Mouse (Mus musculus) natural killer cell, adult 2 months (primary cell): ENCODE measurements around the gene Ndufa9.

Source experiments
- DNase-seq, 2 experiments: peaks; one replicate each; pipeline ENCODE4 v3.0.0; 2022; ENCODE audit warnings: low spot score in 2 of 2

The Ndufa9 gene

DNA sequence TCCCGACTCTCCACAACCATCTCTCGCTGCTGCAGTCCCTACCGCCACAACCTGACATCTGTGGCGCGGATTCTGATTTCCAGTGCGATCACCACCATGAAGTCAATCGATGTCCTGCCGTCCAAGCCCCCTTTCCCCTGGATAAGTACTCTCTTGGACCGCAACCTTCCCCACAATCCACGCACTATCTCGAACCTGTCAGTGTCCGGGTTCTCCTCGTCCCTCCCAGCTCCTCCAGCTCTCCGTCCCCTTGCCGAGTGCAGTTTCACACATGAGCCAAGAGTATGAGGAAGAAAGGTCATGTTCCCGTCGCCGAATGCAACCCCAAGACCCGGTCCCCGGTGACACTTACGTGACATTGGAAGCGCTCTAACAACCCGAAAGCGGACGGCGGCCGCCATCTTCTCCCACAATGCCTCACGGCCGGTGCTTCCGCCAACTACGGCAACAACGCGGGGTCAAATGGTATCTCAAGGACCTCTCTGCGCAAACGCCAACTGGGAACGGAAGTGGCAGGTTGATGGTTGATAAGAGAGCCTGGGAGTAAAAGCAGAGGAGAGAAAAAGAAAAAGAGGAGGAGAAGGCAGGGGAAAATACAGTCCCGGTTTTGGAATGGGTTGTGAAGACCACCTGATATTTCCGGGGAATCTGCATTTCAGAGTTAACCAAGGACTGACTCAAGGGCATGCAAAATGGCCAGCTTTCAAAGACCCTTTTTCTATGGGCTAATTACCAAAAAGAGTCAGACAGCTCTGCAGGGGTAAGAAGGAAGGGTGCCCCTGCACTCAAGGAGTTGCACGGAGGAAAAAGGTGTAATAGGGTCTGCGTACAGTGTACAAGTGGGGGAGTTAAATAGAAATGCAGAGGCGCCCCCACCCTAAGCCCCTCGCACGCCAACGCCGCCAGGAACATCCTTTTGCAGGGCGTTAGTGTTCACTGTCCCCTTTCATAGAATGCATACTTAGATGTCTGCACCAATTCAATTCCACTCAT is at the start of gene Ndufa9:
TSS of gene Ndufa9 (minus strand) at position 425 of the 993 bp plus-strand sequence.
- DNase-seq = peak; percentile 89 to 91

DNA sequence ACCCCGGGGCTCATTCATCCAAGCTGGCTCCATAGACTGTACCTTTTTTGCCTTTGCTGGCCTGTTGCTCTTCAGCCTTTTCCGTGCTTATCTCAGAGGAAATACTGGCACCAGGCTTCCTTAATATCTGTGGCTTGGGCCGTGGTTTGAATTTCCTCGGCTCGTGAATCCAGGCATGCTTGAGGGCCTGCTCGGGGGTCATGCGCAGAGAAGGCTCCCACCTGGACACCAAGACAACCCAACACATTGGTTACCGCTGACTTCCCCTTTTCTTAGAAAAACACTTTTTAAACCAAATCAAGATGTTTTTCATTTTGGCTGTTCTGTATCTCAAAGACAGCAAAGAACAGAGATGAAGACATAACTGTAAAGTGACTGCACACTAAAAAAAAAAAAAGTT is 28.2 kb upstream of the Ndufa9 start:
- no peak for DNase-seq

GRCm38 (mm10) chr6:126852881-126853280 is 3.9 kb upstream of the Ndufa9 start, which contains the start of gene Akap3:
Gene Akap3 (plus strand): TSS chr6:126853098.
- DNase-seq = no peak

DNA sequence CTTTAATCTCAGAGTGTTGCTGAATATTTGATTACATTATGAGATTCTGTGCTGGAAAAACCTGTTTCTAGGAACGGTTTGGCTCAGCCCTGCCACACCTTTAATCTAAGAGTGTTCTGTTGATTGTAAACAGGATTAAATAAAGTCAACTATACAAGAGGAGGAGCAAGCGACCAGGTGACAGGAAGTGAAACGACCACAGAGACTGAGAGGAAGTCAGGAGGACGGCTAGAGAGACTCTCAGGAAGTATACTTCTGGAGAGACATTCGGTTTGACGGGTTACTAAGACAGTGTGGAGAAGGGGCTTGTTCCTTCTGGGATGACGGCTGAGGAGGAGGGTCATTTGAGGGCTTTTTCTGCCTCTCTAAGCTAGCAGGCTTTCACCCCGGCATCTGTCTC is 12.3 kb downstream of the Ndufa9 start:
- no peak for DNase-seq

GRCm38 (mm10) chr6:126823087-126823486 is 25.8 kb downstream of the Ndufa9 start:
- DNase-seq = no peak

- DNase-seq = no peak
These were observed 32.6 kb downstream of the Ndufa9 start for GRCm38 (mm10) chr6:126816338-126816737.

GRCm38 (mm10) chr6:126815206-126815750 is 33.7 kb downstream of the Ndufa9 start:
- DNase-seq = no peak

DNA sequence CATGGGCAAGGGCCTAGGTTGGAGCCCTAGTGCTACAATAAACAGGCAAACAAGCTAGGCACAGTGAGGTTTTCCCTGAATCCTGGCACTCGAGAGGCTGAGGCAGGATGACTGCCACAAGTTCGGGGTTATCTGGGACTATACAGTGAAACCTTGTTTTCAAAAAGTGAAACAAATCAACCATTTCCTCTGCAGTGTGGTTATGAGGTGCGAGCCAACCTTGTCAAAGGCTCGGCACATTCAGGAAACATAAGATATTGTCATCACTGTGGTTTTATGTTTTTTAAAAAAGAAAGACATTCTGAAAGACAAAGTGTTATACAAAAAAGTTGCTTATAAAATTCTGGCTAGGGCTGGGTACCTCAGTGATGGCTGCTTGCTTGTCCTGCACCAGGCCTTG is 37.5 kb downstream of the Ndufa9 start:
- peak; percentile 15 to 34 for DNase-seq

DNA sequence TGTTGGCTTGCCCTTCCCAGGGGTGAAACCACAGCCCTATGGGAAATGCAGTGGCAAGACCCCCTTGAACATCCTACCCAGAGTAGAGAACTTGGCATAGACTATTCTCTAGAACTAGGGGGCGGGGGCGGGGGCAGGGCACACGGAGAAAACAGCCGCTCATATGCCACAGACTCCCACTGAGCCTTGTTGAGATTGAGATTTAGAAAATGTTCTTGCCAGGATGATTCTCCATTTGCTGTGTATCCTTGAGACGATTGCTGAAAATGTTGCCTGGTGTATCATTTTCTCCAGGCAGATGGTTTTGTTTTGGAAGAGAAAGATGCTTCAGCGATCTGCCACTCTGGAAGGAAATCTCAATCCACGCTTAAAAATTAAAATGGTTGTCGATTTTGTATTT is 40.4 kb downstream of the Ndufa9 start:
- DNase-seq = no peak

DNA sequence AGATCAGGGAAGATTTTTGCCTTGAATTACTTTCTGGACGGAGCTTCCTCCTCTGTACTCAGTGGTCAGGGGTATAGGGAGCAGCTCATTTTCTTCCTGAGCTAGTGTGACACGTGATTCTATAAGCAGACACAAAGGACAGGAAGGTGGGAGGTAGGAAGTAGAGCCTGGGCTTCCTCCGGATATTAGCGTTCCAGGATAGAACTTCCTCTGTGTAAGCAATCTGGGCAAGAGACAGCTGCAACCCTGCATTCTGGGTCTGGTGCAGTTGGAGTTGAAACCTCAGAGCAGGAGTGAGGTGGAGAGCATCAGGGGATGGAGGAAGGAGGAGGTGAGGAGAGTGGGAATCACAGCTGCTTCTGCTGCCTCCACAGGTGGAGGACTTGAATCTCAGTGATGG is 40.8 kb downstream of the Ndufa9 start:
- no peak for DNase-seq

GRCm38 (mm10) chr6:126806783-126807182 is 42.2 kb downstream of the Ndufa9 start:
- peak; percentile 14 to 24 for DNase-seq

DNA sequence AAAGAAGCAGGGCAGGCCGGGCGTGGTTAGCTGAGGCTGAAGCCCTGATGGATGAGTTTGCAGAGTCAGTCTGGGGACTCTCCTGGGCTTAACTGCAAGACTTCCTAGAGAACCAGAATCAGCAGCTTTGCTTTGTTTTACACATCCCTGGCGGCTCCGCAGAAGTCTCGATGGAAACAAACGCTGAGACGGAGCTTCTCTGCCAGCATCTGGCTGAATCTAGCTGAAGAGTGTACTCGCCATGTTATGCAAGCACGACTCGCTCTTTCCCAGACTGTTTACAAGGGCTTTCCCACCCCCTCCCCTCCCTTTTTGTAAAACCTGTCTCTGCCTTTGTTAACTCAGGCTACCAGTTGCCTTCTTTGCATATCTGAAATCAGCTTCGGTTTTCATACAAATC is 46.0 kb downstream of the Ndufa9 start:
- DNase-seq = no peak

- DNase-seq = no peak
These were observed 54.2 kb downstream of the Ndufa9 start for GRCm38 (mm10) chr6:126794751-126795150.

GRCm38 (mm10) chr6:126793689-126794088 is 55.2 kb downstream of the Ndufa9 start:
- no peak for DNase-seq

GRCm38 (mm10) chr6:126791964-126792363 is 57.0 kb downstream of the Ndufa9 start:
- peak; percentile 15 to 16 for DNase-seq

DNA sequence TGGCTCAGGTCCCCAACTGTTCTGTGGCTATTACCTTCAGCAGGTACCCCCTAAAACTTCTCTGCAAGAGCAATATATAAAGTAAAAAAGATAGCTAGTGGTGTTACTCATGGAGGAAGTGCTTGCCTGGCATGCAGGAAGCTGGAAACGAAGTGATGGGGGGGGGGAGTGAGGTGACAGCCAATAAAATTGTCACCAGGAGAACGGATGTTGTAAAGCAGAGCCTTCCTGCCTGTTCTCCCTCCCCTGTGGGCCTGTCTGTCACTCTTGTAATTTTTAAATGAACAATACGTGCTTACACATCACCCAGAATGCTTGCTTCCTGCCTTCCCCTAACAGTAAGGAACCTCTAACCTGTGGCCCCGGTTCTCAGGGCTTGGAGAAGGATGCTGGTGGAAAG is 57.4 kb downstream of the Ndufa9 start:
- DNase-seq = no peak

DNA sequence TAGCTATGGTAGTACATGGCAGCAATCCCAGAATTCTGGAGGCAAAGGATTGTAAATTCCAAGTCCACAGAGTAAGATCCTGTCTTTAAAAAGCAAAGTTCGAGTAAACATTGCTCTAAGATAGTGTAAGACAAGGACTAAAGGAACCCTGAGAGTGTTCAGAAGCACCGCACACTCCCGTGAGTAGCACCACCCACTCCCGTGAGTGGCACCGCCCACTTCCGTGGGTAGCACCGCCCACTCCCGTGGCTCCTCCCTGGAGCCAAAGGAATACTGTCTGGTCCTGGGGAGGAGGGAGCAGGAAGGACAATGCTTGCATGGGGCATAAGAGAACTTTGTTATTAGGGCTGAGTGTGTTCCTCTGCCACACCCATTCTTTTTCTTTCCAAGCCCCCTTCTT is 60.1 kb downstream of the Ndufa9 start:
- no peak for DNase-seq

DNA sequence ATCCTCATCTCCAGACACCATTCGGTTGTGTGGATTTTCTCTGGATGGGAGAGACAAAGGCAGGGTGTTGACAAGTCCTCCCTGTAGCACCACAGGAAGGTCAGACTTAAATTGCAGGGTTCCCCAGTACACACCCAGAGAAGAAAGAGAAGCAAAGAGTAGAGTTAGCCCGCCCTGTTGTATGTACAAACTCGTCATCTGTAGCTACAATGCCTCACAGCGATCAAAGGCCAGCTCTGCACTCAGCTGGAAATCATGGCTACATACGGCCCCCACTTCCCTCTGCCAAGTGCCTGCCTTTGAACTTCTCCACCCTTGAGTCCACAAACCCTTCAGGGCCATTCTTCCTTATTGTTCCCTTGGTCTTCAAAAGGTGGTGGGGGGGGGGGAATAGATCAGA is 64.7 kb downstream of the Ndufa9 start:
- DNase-seq = no peak

GRCm38 (mm10) chr6:126783651-126784066 is 65.3 kb downstream of the Ndufa9 start:
- no peak for DNase-seq

GRCm38 (mm10) chr6:126783056-126783455 is 65.9 kb downstream of the Ndufa9 start:
- no peak for DNase-seq

DNA sequence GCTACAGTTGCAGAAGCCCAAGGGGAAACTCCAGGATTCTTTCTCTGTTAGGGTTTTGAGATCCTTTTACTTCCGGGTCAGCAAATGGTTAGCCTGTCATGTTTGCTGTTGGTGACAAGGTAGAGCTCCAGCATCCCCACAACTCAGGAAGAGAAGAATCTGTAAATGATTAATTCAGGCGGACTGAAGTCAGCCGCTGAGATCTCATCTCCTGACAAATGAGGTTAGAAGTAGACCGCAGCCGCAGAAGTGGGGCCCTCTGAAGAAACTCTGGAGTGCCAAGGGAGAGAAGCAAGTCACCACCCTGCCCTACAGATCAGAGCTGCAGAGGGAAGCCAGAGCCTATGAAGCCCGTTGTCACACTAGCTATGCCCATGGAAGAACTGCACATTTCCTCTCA is 71.0 kb downstream of the Ndufa9 start:
- DNase-seq = no peak

- DNase-seq = no peak
These were observed 75.1 kb downstream of the Ndufa9 start for GRCm38 (mm10) chr6:126773873-126774272.

GRCm38 (mm10) chr6:126772326-126772725 is 76.6 kb downstream of the Ndufa9 start:
- no peak for DNase-seq
